Mouse (Mus musculus): ENCODE measurements around the gene Hs3st2. TPM values are rescaled to one million over a fixed set of nuclear protein-coding genes. Genes with fewer than 3 reads are reported as not detected.

The Hs3st2 gene
- total and polyA plus RNA-seq, 3 experiments: not detected

- no peak overlapping the region for H3K4me3 ChIP-seq (replicated peaks in 1 of 3; ENCODE audit: low read depth in 2 of 3, low read length in 2 of 3, poor library complexity in 1 of 3)
- H3K36me3 ChIP-seq (replicated peaks in 1 of 2; ENCODE audit: control insufficient read depth in 1 of 2, insufficient read depth in 1 of 2, low read length in 1 of 2): no peaks in the 10 kb centered on the region
- dilution Hi-C loops (cut with MboI; ENCODE audit: extremely low pct_ligation_motif_present, extremely low pct_unique_long_range_greater_than_20kb, low sequenced_read_pairs): no loop called here
- peaks cover 54% of the 10 kb centered on the region for H3K27me3 ChIP-seq (replicated peaks)
- H3K9ac ChIP-seq (ENCODE audit: insufficient read depth, low read depth): no peak overlapping the region
- in situ Hi-C loops (cut with MboI; ENCODE audit: low pct_ligation_motif_present, low pct_unique_long_range_greater_than_20kb, low sequenced_read_pairs): no loop called here
- no peak overlapping the region for H3K27ac ChIP-seq (ENCODE audit: insufficient read depth, low read depth)
- H3K4me1 ChIP-seq (ENCODE audit: control insufficient read depth in 1 of 2, insufficient read depth in 2 of 2): peaks cover 0 to 3% of the 10 kb centered on the region in 2 experiments; a peak in 1 of 4 replicates
- H3K79me2 ChIP-seq (replicated peaks; ENCODE audit: control insufficient read depth, extremely low read depth, insufficient read depth, poor library complexity, severe bottlenecking): no peaks in the 10 kb centered on the region
- H3K4me2 ChIP-seq (ENCODE audit: insufficient read depth, low read depth, poor library complexity, severe bottlenecking): no peak overlapping the region
- no peaks in the 10 kb centered on the region for H3K9me3 ChIP-seq (replicated peaks; ENCODE audit: low read length)
- no peak for DNase-seq (ENCODE audit: extremely low read depth)
- no peak for TF ChIP-seq JUND (conservative IDR thresholded peaks at IDR 0.05; ENCODE audit: low read depth, low read length)
- no peak for TF ChIP-seq E2F4 (IDR thresholded peaks at IDR 0.05; ENCODE audit: insufficient replicate concordance, low read depth, low read length)
- TF ChIP-seq PAX5 (IDR thresholded peaks at IDR 0.05; ENCODE audit: low read length): no peak
- TF ChIP-seq SMC3 (IDR thresholded peaks at IDR 0.05; ENCODE audit: low read depth, low read length): no peak
These were observed 19.8 kb downstream of the Hs3st2 start for GRCm38 (mm10) chr7:121411507-121411898.

GRCm38 (mm10) chr7:121436884-121437283 is 45.2 kb downstream of the Hs3st2 start:
- TF ChIP-seq CHD2 (IDR thresholded peaks at IDR 0.05; ENCODE audit: low read length): no peak
- TF ChIP-seq JUND (conservative IDR thresholded peaks at IDR 0.05; ENCODE audit: low read depth, low read length): no peak
- TF ChIP-seq ELF1 (IDR thresholded peaks at IDR 0.05; ENCODE audit: low read depth, low read length): no peak
- no peak for TF ChIP-seq TBP (conservative IDR thresholded peaks at IDR 0.05; ENCODE audit: low read depth, low read length)
- no peak for TF ChIP-seq MAZ (IDR thresholded peaks at IDR 0.05; ENCODE audit: low read depth, low read length)
- no peak for TF ChIP-seq JUN (IDR thresholded peaks at IDR 0.05; ENCODE audit: insufficient read depth, low read depth, low read length)
- no peak for TF ChIP-seq ZMIZ1 (IDR thresholded peaks at IDR 0.05; ENCODE audit: low read depth, low read length)
- Histone ChIP-seq H3K36me3 (replicated peaks in 1 of 2; ENCODE audit: control insufficient read depth in 1 of 2, insufficient read depth in 1 of 2, low read length in 1 of 2) (no peaks in the 10 kb centered on the region), H3K27me3 (replicated peaks) (peaks cover 64% of the 10 kb centered on the region), H3K27ac (ENCODE audit: insufficient read depth, low read depth) (no peak overlapping the region), H3K79me2 (replicated peaks; ENCODE audit: control insufficient read depth, extremely low read depth, insufficient read depth, poor library complexity, severe bottlenecking) (no peaks in the 10 kb centered on the region), H3K9ac (ENCODE audit: insufficient read depth, low read depth) (no peak overlapping the region), H3K4me1 (ENCODE audit: control insufficient read depth in 1 of 2, insufficient read depth in 2 of 2) (no peaks in the 10 kb centered on the region), H3K9me3 (replicated peaks; ENCODE audit: low read length) (no peaks in the 10 kb centered on the region), H3K4me2 (ENCODE audit: insufficient read depth, low read depth, poor library complexity, severe bottlenecking) (no peak overlapping the region), H3K4me3 (replicated peaks in 1 of 3; ENCODE audit: low read depth in 2 of 3, low read length in 2 of 3, poor library complexity in 1 of 3) (no peak overlapping the region)
- dilution Hi-C loops (cut with MboI; ENCODE audit: extremely low pct_ligation_motif_present, extremely low pct_unique_long_range_greater_than_20kb, low sequenced_read_pairs): no loop called here
- no peak for DNase-seq (ENCODE audit: extremely low read depth)
- in situ Hi-C loops (cut with MboI; ENCODE audit: low pct_ligation_motif_present, low pct_unique_long_range_greater_than_20kb, low sequenced_read_pairs): no loop called here

- Histone ChIP-seq H3K4me1 (ENCODE audit: control insufficient read depth in 1 of 2, insufficient read depth in 2 of 2) (peaks cover 0 to 18% of the 10 kb centered on the region in 2 experiments; a peak in 2 of 4 replicates), H3K27me3 (replicated peaks) (peaks cover 32% of the 10 kb centered on the region), H3K4me2 (ENCODE audit: insufficient read depth, low read depth, poor library complexity, severe bottlenecking) (no peak overlapping the region), H3K9me3 (replicated peaks; ENCODE audit: low read length) (no peaks in the 10 kb centered on the region), H3K79me2 (replicated peaks; ENCODE audit: control insufficient read depth, extremely low read depth, insufficient read depth, poor library complexity, severe bottlenecking) (no peaks in the 10 kb centered on the region), H3K4me3 (replicated peaks in 1 of 3; ENCODE audit: low read depth in 2 of 3, low read length in 2 of 3, poor library complexity in 1 of 3) (no peak overlapping the region), H3K27ac (ENCODE audit: insufficient read depth, low read depth) (no peak overlapping the region), H3K36me3 (replicated peaks in 1 of 2; ENCODE audit: control insufficient read depth in 1 of 2, insufficient read depth in 1 of 2, low read length in 1 of 2) (no peaks in the 10 kb centered on the region), H3K9ac (ENCODE audit: insufficient read depth, low read depth) (no peak overlapping the region)
- in situ Hi-C loops (cut with MboI; ENCODE audit: low pct_ligation_motif_present, low pct_unique_long_range_greater_than_20kb, low sequenced_read_pairs) (no loop called here), dilution Hi-C loops (cut with MboI; ENCODE audit: extremely low pct_ligation_motif_present, extremely low pct_unique_long_range_greater_than_20kb, low sequenced_read_pairs) (no loop called here)
- TF ChIP-seq MYC (IDR thresholded peaks at IDR 0.05; ENCODE audit: low read depth, low read length) (no peak), HCFC1 (IDR thresholded peaks at IDR 0.05; ENCODE audit: low read depth, low read length) (no peak), CHD1 (IDR thresholded peaks at IDR 0.05; ENCODE audit: low read depth, low read length) (no peak), RAD21 (IDR thresholded peaks at IDR 0.05; ENCODE audit: low read depth, low read length) (no peak), MXI1 (IDR thresholded peaks at IDR 0.05; ENCODE audit: low read depth, low read length) (no peak), GABPA (IDR thresholded peaks at IDR 0.05; ENCODE audit: insufficient replicate concordance, low read depth, low read length) (no peak), BHLHE40 (IDR thresholded peaks at IDR 0.05; ENCODE audit: low read depth, low read length) (no peak)
- DNase-seq (ENCODE audit: extremely low read depth): no peak
These were observed 49.5 kb downstream of the Hs3st2 start for GRCm38 (mm10) chr7:121441186-121441585.

Measured in CH12.LX (cell line).